Mouse (Mus musculus) midbrain, embryonic 15.5 days (tissue): Measurements from ENCODE around the gene Efcab3. TPM values are rescaled to one million over a fixed set of nuclear protein-coding genes. Genes with fewer than 3 reads are reported as not detected.

Source experiments
- ATAC-seq: fragments of 200-750 bp; cut with Nextera tagmentation; replicated peaks from 2 replicates; pipeline ENCODE4 v1.8.0; 2017; ENCODE audit warnings: moderate TSS enrichment
- H3K27ac ChIP-seq: fragments of 300-500 bp; sonication (generic); 2 replicates; pipeline ENCODE4 v1.5.1; 2015; ENCODE audit warnings: mild to moderate bottlenecking, inconsistent platforms
- H3K27me3 ChIP-seq: fragments of 300-500 bp; sonication (generic); replicated peaks from 2 replicates; pipeline ENCODE4 v1.6.1; 2015; ENCODE audit warnings: inconsistent platforms
- H3K36me3 ChIP-seq: fragments of 300-500 bp; sonication (generic); replicated peaks from 2 replicates; pipeline ENCODE4 v1.6.1; 2015; ENCODE audit warnings: inconsistent platforms
- H3K4me1 ChIP-seq: fragments of 300-500 bp; sonication (generic); 2 replicates; pipeline ENCODE4 v1.6.1; 2015; ENCODE audit warnings: inconsistent platforms
- H3K4me2 ChIP-seq: fragments of 300-500 bp; sonication (generic); 2 replicates; pipeline ENCODE4 v1.6.1; 2015; ENCODE audit warnings: inconsistent platforms, mild to moderate bottlenecking, moderate library complexity
- H3K4me3 ChIP-seq: fragments of 300-500 bp; sonication (generic); 2 replicates; pipeline ENCODE4 v1.5.1; 2015; ENCODE audit warnings: mild to moderate bottlenecking, inconsistent platforms
- H3K9ac ChIP-seq: fragments of 300-500 bp; sonication (generic); 2 replicates; pipeline ENCODE4 v1.6.1; 2015; ENCODE audit warnings: mild to moderate bottlenecking, inconsistent platforms
- H3K9me3 ChIP-seq: fragments of 300-500 bp; sonication (generic); 2 replicates; pipeline ENCODE4 v1.6.1; 2016; ENCODE audit warnings: inconsistent platforms
- WGBS: fragments of 180-500 bp; shearing (Covaris S2); methylation state at CpG from one replicate; pipeline ENCODE4 v1.1.7; 2015; ENCODE audit warnings: mixed read lengths; 5-methylcytosine and 5-hydroxymethylcytosine counted together
- polyA plus RNA-seq: library from polyadenylated mRNA; unstranded; fragments of >200 nt; fragmentation: Nextera tagmentation; extraction: Ambion mirVana; gene quantifications from 2 replicates; pipeline ENCODE4 v1.2.1, GENCODE M21; 2015

Gene Efcab3
- polyA plus RNA-seq, 1 experiment from 2014 or later = not detected

GRCm38 (mm10) chr11:105149766-105150165 is 86.4 kb downstream of the Efcab3 start:
- H3K9ac ChIP-seq = no peak overlapping the region
- H3K9me3 ChIP-seq = no peaks in the 10 kb centered on the region
- no peaks in the 10 kb centered on the region for H3K27me3 ChIP-seq
- ATAC-seq = no peak
- peaks cover 14% of the 10 kb centered on the region; the same call in 1 of the 2 replicates for H3K4me1 ChIP-seq
- H3K4me3 ChIP-seq = no peak overlapping the region
- H3K27ac ChIP-seq = no peak overlapping the region
- 89% methylated on average over 1 of the region's 1 CpGs for WGBS
- H3K4me2 ChIP-seq = no peak overlapping the region
- H3K36me3 ChIP-seq = no peaks in the 10 kb centered on the region

- Histone ChIP-seq H3K27me3 (no peaks in the 10 kb centered on the region), H3K9ac (no peak overlapping the region), H3K36me3 (no peaks in the 10 kb centered on the region), H3K4me1 (peaks cover 14% of the 10 kb centered on the region; the same call in 1 of the 2 replicates), H3K27ac (no peak overlapping the region), H3K4me3 (no peak overlapping the region), H3K9me3 (no peaks in the 10 kb centered on the region), H3K4me2 (no peak overlapping the region)
- 50% methylated on average over 4 of the region's 4 CpGs for WGBS
- no peak for ATAC-seq
These were observed 87.3 kb downstream of the Efcab3 start for GRCm38 (mm10) chr11:105150691-105151090.

- no peak overlapping the region; the same call in 1 of the 2 replicates for H3K4me3 ChIP-seq
- H3K36me3 ChIP-seq = no peaks in the 10 kb centered on the region
- peaks cover 14% of the 10 kb centered on the region; the same call in 1 of the 2 replicates for H3K4me1 ChIP-seq
- no peak overlapping the region for H3K27ac ChIP-seq
- no peak; the same call in 1 of the 2 replicates for ATAC-seq
- no peak overlapping the region for H3K9ac ChIP-seq
- peak overlapping the region; percentile 37 for H3K4me2 ChIP-seq
- WGBS = 28% methylated on average over 19 of the region's 19 CpGs
- H3K27me3 ChIP-seq = no peaks in the 10 kb centered on the region
- no peaks in the 10 kb centered on the region for H3K9me3 ChIP-seq
These were observed 88.0 kb downstream of the Efcab3 start for GRCm38 (mm10) chr11:105151226-105152016.

GRCm38 (mm10) chr11:105152017-105152300 is 88.6 kb downstream of the Efcab3 start:
- Histone ChIP-seq H3K4me1 (peaks cover 14% of the 10 kb centered on the region; the same call in 1 of the 2 replicates), H3K4me2 (peak overlapping the region; percentile 37), H3K27ac (no peak overlapping the region), H3K27me3 (no peaks in the 10 kb centered on the region), H3K36me3 (no peaks in the 10 kb centered on the region), H3K9ac (no peak overlapping the region), H3K9me3 (no peaks in the 10 kb centered on the region), H3K4me3 (no peak overlapping the region)
- no peak for ATAC-seq
- WGBS = 65% methylated on average over 4 of the region's 4 CpGs

- no peak for ATAC-seq
- H3K9ac ChIP-seq = no peak overlapping the region
- peaks cover 14% of the 10 kb centered on the region; the same call in 1 of the 2 replicates for H3K4me1 ChIP-seq
- no peak overlapping the region for H3K27ac ChIP-seq
- no peaks in the 10 kb centered on the region for H3K36me3 ChIP-seq
- WGBS = 89% methylated on average over 11 of the region's 11 CpGs
- H3K9me3 ChIP-seq = no peaks in the 10 kb centered on the region
- no peaks in the 10 kb centered on the region for H3K27me3 ChIP-seq
- H3K4me3 ChIP-seq = no peak overlapping the region
- no peak overlapping the region for H3K4me2 ChIP-seq
These were observed 89.0 kb downstream of the Efcab3 start for GRCm38 (mm10) chr11:105152357-105152899.

GRCm38 (mm10) chr11:105153068-105153833 is 89.9 kb downstream of the Efcab3 start:
- no peak overlapping the region for H3K9ac ChIP-seq
- H3K36me3 ChIP-seq = no peaks in the 10 kb centered on the region
- no peak overlapping the region for H3K4me2 ChIP-seq
- no peaks in the 10 kb centered on the region for H3K27me3 ChIP-seq
- peaks cover 14% of the 10 kb centered on the region; the same call in 1 of the 2 replicates for H3K4me1 ChIP-seq
- H3K9me3 ChIP-seq = no peaks in the 10 kb centered on the region
- no peak overlapping the region for H3K27ac ChIP-seq
- no peak overlapping the region for H3K4me3 ChIP-seq
- 25% methylated on average over 12 of the region's 12 CpGs for WGBS
- ATAC-seq = peak; percentile 70; the same call in 1 of the 2 replicates

- no peak for ATAC-seq
- H3K9ac ChIP-seq = no peak overlapping the region
- H3K27me3 ChIP-seq = no peaks in the 10 kb centered on the region
- no peak overlapping the region for H3K4me3 ChIP-seq
- H3K36me3 ChIP-seq = no peaks in the 10 kb centered on the region
- peaks cover 14% of the 10 kb centered on the region; the same call in 1 of the 2 replicates for H3K4me1 ChIP-seq
- no peaks in the 10 kb centered on the region for H3K9me3 ChIP-seq
- H3K4me2 ChIP-seq = no peak overlapping the region
- no peak overlapping the region for H3K27ac ChIP-seq
- WGBS = 82% methylated on average over 4 of the region's 4 CpGs
These were observed 92.5 kb downstream of the Efcab3 start for GRCm38 (mm10) chr11:105155915-105156314.

GRCm38 (mm10) chr11:105156748-105157267 is 93.4 kb downstream of the Efcab3 start:
- 88% methylated on average over 19 of the region's 19 CpGs for WGBS
- Histone ChIP-seq H3K9me3 (no peaks in the 10 kb centered on the region), H3K4me3 (no peak overlapping the region), H3K4me1 (peaks cover 7% of the 10 kb centered on the region; the same call in 1 of the 2 replicates), H3K36me3 (no peaks in the 10 kb centered on the region), H3K27ac (no peak overlapping the region), H3K27me3 (no peaks in the 10 kb centered on the region), H3K4me2 (no peak overlapping the region), H3K9ac (no peak overlapping the region)
- ATAC-seq = no peak

- no peak overlapping the region for H3K9ac ChIP-seq
- H3K27me3 ChIP-seq = no peaks in the 10 kb centered on the region
- no peaks in the 10 kb centered on the region for H3K9me3 ChIP-seq
- H3K27ac ChIP-seq = no peak overlapping the region
- peaks cover 6% of the 10 kb centered on the region; the same call in 1 of the 2 replicates for H3K4me1 ChIP-seq
- no peak for ATAC-seq
- H3K4me3 ChIP-seq = no peak overlapping the region
- no peak overlapping the region for H3K4me2 ChIP-seq
- no peaks in the 10 kb centered on the region for H3K36me3 ChIP-seq
These were observed 94.7 kb downstream of the Efcab3 start for GRCm38 (mm10) chr11:105158047-105158446.

- Histone ChIP-seq H3K4me3 (no peak overlapping the region), H3K36me3 (no peaks in the 10 kb centered on the region), H3K27ac (no peak overlapping the region), H3K27me3 (no peaks in the 10 kb centered on the region), H3K4me1 (no peaks in the 10 kb centered on the region), H3K4me2 (no peak overlapping the region), H3K9ac (no peak overlapping the region), H3K9me3 (no peaks in the 10 kb centered on the region)
- 63% methylated on average over 6 of the region's 6 CpGs for WGBS
- no peak for ATAC-seq
These were observed 96.4 kb downstream of the Efcab3 start for GRCm38 (mm10) chr11:105159673-105160360.

- 94% methylated on average over 2 of the region's 2 CpGs for WGBS
- no peak for ATAC-seq
- H3K4me2 ChIP-seq = no peak overlapping the region
- no peak overlapping the region for H3K27ac ChIP-seq
- H3K4me3 ChIP-seq = no peak overlapping the region
- no peaks in the 10 kb centered on the region for H3K9me3 ChIP-seq
- no peaks in the 10 kb centered on the region for H3K4me1 ChIP-seq
- no peaks in the 10 kb centered on the region for H3K27me3 ChIP-seq
- H3K9ac ChIP-seq = no peak overlapping the region
- H3K36me3 ChIP-seq = no peaks in the 10 kb centered on the region
These were observed 98.0 kb downstream of the Efcab3 start for GRCm38 (mm10) chr11:105161411-105161810.
